Mouse (Mus musculus): ENCODE measurements around the gene Kcnq4. TPM values are rescaled to one million over a fixed set of nuclear protein-coding genes. Genes with fewer than 3 reads are reported as not detected.
A peak's percentile ranks its signal among the peaks of the same experiment; 100 is the strongest.

Kcnq4 gene
- polyA plus RNA-seq, 1 experiment from 2014 or later, result 0.34 TPM

GRCm38 (mm10) chr4:120725516-120726090 is 22.8 kb downstream of the Kcnq4 start:
- DNase-seq (ENCODE audit: low spot score), result no peak

GRCm38 (mm10) chr4:120721574-120721973 is 26.8 kb downstream of the Kcnq4 start:
- DNase-seq (ENCODE audit: low spot score), result no peak

- DNase-seq (ENCODE audit: low spot score), result no peak
Measured at GRCm38 (mm10) chr4:120719152-120719551, 29.3 kb downstream of the Kcnq4 start.

GRCm38 (mm10) chr4:120717591-120717990 is 30.8 kb downstream of the Kcnq4 start:
- DNase-seq (ENCODE audit: low spot score), result no peak

GRCm38 (mm10) chr4:120716765-120717164 is 31.6 kb downstream of the Kcnq4 start:
- no peak for DNase-seq (ENCODE audit: low spot score)

GRCm38 (mm10) chr4:120716141-120716571 is 32.3 kb downstream of the Kcnq4 start:
- DNase-seq (ENCODE audit: low spot score), result peak; percentile 35

- DNase-seq (ENCODE audit: low spot score), result no peak
Measured at GRCm38 (mm10) chr4:120713856-120714497, 34.4 kb downstream of the Kcnq4 start.

- DNase-seq (ENCODE audit: low spot score), result no peak
Measured at GRCm38 (mm10) chr4:120713021-120713420, 35.4 kb downstream of the Kcnq4 start.

- DNase-seq (ENCODE audit: low spot score), result no peak
Measured at GRCm38 (mm10) chr4:120712236-120712635, 36.2 kb downstream of the Kcnq4 start.

- no peak for DNase-seq (ENCODE audit: low spot score)
Measured at GRCm38 (mm10) chr4:120702511-120702910, 45.9 kb downstream of the Kcnq4 start.

- no peak for DNase-seq (ENCODE audit: low spot score)
Measured at GRCm38 (mm10) chr4:120702056-120702455, 46.4 kb downstream of the Kcnq4 start.

GRCm38 (mm10) chr4:120701180-120701579 is 47.2 kb downstream of the Kcnq4 start:
- DNase-seq (ENCODE audit: low spot score), result no peak

- DNase-seq (ENCODE audit: low spot score), result no peak
Measured at GRCm38 (mm10) chr4:120697799-120698484, 50.5 kb downstream of the Kcnq4 start.

GRCm38 (mm10) chr4:120697353-120697752 is 51.1 kb downstream of the Kcnq4 start:
- DNase-seq (ENCODE audit: low spot score), result no peak

- no peak for DNase-seq (ENCODE audit: low spot score)
Measured at GRCm38 (mm10) chr4:120692717-120693116, 55.7 kb downstream of the Kcnq4 start.

- DNase-seq (ENCODE audit: low spot score), result no peak
Measured at GRCm38 (mm10) chr4:120689317-120689716, 59.1 kb downstream of the Kcnq4 start.

GRCm38 (mm10) chr4:120687282-120687681 is 61.1 kb downstream of the Kcnq4 start:
- DNase-seq (ENCODE audit: low spot score), result no peak

- no peak for DNase-seq (ENCODE audit: low spot score)
Measured at GRCm38 (mm10) chr4:120683278-120683997, 65.0 kb downstream of the Kcnq4 start.

GRCm38 (mm10) chr4:120682168-120682567 is 66.2 kb downstream of the Kcnq4 start:
- peak; percentile 73 for DNase-seq (ENCODE audit: low spot score)

- DNase-seq (ENCODE audit: low spot score), result peak; percentile 60
Measured at GRCm38 (mm10) chr4:120680953-120681352, 67.5 kb downstream of the Kcnq4 start.

GRCm38 (mm10) chr4:120675640-120676039 is 72.8 kb downstream of the Kcnq4 start:
- no peak for DNase-seq (ENCODE audit: low spot score)

Measured in thymus, postnatal 0 days (tissue).